Mouse (Mus musculus) embryonic facial prominence, embryonic 12.5 days (tissue): ENCODE measurements around the gene 1700113H08Rik. TPM values are rescaled to one million over a fixed set of nuclear protein-coding genes. Genes with fewer than 3 reads are reported as not detected.

ENCODE experiments used
- ATAC-seq: fragments of 200-750 bp; cut with Nextera tagmentation; 2 replicates; pipeline ENCODE4 v1.8.0; 2017; ENCODE audit not compliant: insufficient number of reproducible peaks, insufficient read depth, low FRiP score, low TSS enrichment
- H3K27ac ChIP-seq: fragments of 300-500 bp; sonication (generic); 2 replicates; pipeline ENCODE4 v1.5.1; 2016; ENCODE audit warnings: mild to moderate bottlenecking
- H3K27me3 ChIP-seq: fragments of 300-500 bp; sonication (generic); 2 replicates; pipeline ENCODE4 v1.6.1; 2016; ENCODE audit warnings: mild to moderate bottlenecking, moderate library complexity
- H3K36me3 ChIP-seq: fragments of 300-500 bp; sonication (generic); 2 replicates; pipeline ENCODE4 v1.6.1; 2016; ENCODE audit warnings: mild to moderate bottlenecking
- H3K4me1 ChIP-seq: fragments of 300-500 bp; sonication (generic); 2 replicates; pipeline ENCODE4 v1.6.1; 2016
- H3K4me2 ChIP-seq: fragments of 300-500 bp; sonication (generic); replicated peaks from 2 replicates; pipeline ENCODE4 v1.6.1; 2016; ENCODE audit warnings: mild to moderate bottlenecking, moderate library complexity
- H3K4me3 ChIP-seq: fragments of 300-500 bp; sonication (generic); 2 replicates; pipeline ENCODE4 v1.5.1; 2016; ENCODE audit warnings: mild to moderate bottlenecking
- H3K9ac ChIP-seq: fragments of 300-500 bp; sonication (generic); 2 replicates; pipeline ENCODE4 v1.6.1; 2016; ENCODE audit warnings: mild to moderate bottlenecking, moderate library complexity
- H3K9me3 ChIP-seq: fragments of 300-500 bp; sonication (generic); 2 replicates; pipeline ENCODE4 v1.6.1; 2016; ENCODE audit warnings: mild to moderate bottlenecking, moderate library complexity
- WGBS: fragments of 180-500 bp; shearing (Covaris S2); methylation state at CpG from one replicate; pipeline ENCODE4 v1.1.7; 2016; 5-methylcytosine and 5-hydroxymethylcytosine counted together
- polyA plus RNA-seq: library from polyadenylated mRNA; unstranded; fragments of >200 nt; fragmentation: Nextera tagmentation; extraction: Ambion mirVana; gene quantifications from 2 replicates; pipeline ENCODE4 v1.2.1, GENCODE M21; 2016

Gene 1700113H08Rik
- polyA plus RNA-seq, 1 experiment from 2014 or later = not detected

DNA sequence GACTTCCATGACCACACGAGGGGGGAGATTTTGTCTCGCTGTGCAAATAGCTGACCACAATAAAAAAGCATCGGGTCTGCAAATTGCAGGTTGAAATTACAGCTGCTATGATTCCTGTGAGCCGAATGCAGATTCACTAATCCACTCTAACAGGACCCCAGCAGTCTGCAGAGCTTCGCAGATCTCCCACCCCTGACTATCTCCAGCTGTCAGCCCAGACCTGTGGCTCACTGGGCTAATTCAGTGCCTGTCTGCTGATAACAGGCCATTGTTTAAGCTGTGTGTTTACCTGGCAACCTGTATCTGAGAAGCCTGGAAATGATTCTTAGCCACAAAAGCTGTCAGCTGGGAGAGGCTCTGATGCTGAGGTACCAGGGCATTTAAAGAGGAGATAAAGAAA is 20.8 kb upstream of the 1700113H08Rik start:
- Histone ChIP-seq H3K4me3 (no peak overlapping the region), H3K9me3 (no peaks in the 10 kb centered on the region), H3K36me3 (no peaks in the 10 kb centered on the region), H3K27me3 (no peaks in the 10 kb centered on the region), H3K4me2 (no peak overlapping the region), H3K27ac (no peak overlapping the region), H3K4me1 (no peaks in the 10 kb centered on the region), H3K9ac (no peak overlapping the region)
- ATAC-seq = no peak
- WGBS = 35% methylated on average over 5 of the region's 5 CpGs

DNA sequence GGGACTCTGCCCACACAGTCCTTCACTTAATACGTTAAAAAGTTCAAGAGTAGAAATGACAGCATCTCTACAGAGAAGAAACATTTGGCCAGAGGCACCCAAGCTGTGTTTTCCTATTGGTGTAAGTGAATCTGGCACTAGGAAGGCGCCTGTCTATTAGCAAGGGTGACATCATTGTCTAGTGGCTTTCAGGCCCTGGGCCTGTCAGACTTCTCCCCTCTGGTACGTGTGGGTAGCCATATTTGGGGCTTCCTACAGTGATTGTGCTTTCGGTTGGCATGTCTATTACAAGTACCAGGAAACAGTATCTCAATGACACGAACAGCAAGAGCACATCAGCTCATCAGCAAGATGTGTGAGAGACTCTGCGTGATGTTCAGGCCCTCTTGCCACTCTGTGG is 18.5 kb upstream of the 1700113H08Rik start:
- no peak for ATAC-seq
- WGBS = 83% methylated on average over 6 of the region's 6 CpGs
- H3K4me3 ChIP-seq = no peak overlapping the region
- H3K36me3 ChIP-seq = no peaks in the 10 kb centered on the region
- H3K9ac ChIP-seq = no peak overlapping the region
- H3K4me1 ChIP-seq = no peaks in the 10 kb centered on the region
- H3K27me3 ChIP-seq = no peaks in the 10 kb centered on the region
- H3K4me2 ChIP-seq = no peak overlapping the region
- no peak overlapping the region for H3K27ac ChIP-seq
- no peaks in the 10 kb centered on the region for H3K9me3 ChIP-seq

DNA sequence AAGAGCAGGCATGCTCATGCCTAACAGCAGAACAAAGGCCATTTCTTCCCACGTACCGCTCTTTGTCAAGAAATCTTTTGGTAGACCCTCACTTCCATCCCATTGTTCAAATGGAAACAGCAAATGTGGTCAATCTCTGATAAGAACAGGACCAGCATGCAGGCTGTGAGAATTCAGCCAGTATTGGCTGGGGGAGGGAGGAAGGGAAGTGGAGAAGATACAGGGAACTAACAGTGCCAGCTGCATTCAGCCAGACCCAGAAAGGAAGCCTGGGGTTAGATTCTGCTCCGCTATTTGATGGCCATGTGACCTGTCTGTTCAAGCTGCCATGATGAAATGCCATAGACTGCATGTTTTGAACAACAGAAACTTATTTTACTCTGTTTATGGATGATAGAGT is 18.0 kb upstream of the 1700113H08Rik start:
- no peaks in the 10 kb centered on the region for H3K27me3 ChIP-seq
- H3K4me3 ChIP-seq = no peak overlapping the region
- no peak overlapping the region for H3K27ac ChIP-seq
- H3K9me3 ChIP-seq = no peaks in the 10 kb centered on the region
- H3K4me1 ChIP-seq = no peaks in the 10 kb centered on the region
- ATAC-seq = no peak
- 84% methylated on average over 3 of the region's 3 CpGs for WGBS
- no peak overlapping the region for H3K9ac ChIP-seq
- H3K36me3 ChIP-seq = no peaks in the 10 kb centered on the region
- no peak overlapping the region for H3K4me2 ChIP-seq

DNA sequence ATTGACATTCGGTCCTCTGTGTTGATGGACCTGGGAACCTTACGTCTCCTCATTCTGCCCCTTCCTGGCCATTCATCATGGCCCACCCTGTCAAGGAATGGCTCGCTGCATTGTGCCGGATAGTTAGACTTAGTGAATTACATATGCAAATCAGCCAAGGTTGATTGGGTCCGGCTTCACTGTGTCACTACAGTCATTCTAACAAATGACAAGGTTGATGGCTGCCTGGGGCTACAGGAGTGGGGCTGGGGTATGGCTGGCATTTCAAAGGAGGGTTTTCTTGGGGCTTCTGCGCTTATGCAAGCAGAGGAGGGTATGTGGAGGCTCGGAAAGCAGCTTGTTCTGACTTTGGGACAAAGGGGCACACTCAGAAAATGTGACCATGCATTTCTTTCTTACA is 16.6 kb upstream of the 1700113H08Rik start:
- WGBS = 84% methylated on average over 7 of the region's 7 CpGs
- no peaks in the 10 kb centered on the region for H3K27me3 ChIP-seq
- no peak overlapping the region for H3K4me3 ChIP-seq
- H3K27ac ChIP-seq = no peak overlapping the region
- no peaks in the 10 kb centered on the region for H3K9me3 ChIP-seq
- no peak for ATAC-seq
- no peak overlapping the region for H3K4me2 ChIP-seq
- H3K36me3 ChIP-seq = no peaks in the 10 kb centered on the region
- no peak overlapping the region for H3K9ac ChIP-seq
- no peaks in the 10 kb centered on the region for H3K4me1 ChIP-seq

DNA sequence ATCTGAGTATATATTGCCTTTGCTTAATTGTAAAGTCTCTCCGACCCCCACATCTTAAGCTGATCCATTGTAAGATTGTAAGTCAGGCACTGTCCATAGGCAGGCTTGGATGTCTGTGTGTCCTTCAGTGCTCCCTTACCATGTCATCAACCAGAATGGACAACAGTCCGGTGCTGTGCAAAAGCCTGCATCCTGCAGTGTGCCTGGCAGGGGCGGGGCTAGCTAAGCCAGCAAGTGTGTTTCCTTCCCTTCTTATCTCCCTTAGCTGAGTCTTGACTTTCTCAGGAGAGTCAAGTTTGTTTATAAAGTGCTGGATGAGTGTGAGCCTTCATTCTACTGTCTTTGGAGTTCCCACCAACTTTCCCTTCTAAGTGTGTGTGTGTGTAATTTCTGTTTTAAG is 12.6 kb upstream of the 1700113H08Rik start:
- WGBS = 79% methylated on average over 3 of the region's 3 CpGs
- no peak overlapping the region for H3K4me2 ChIP-seq
- H3K9ac ChIP-seq = no peak overlapping the region
- H3K27ac ChIP-seq = no peak overlapping the region
- no peak for ATAC-seq
- H3K4me1 ChIP-seq = no peaks in the 10 kb centered on the region
- H3K4me3 ChIP-seq = no peak overlapping the region
- no peaks in the 10 kb centered on the region for H3K9me3 ChIP-seq
- H3K36me3 ChIP-seq = no peaks in the 10 kb centered on the region
- no peaks in the 10 kb centered on the region for H3K27me3 ChIP-seq

DNA sequence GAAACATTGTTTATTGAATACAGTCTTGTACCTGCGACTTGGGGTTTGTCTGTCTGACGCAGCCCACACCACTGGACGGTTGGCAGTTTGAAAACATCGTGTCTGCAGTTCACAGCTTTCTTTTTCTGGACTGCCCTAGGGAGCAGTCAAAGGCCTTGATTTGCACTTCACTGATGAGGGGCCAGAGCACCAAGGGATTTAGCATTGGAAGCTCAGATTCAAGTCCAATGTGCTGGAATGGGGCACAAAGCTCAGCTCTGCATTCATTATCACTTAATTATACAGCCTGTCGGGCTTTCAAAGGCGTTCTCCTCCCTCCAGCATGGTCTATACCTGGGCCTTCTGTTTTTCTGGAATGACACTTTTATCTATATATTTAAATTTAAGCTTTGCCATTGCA is 11.4 kb upstream of the 1700113H08Rik start:
- no peaks in the 10 kb centered on the region for H3K27me3 ChIP-seq
- H3K9me3 ChIP-seq = no peaks in the 10 kb centered on the region
- ATAC-seq = no peak
- H3K4me1 ChIP-seq = no peaks in the 10 kb centered on the region
- 43% methylated on average over 6 of the region's 6 CpGs for WGBS
- no peak overlapping the region for H3K27ac ChIP-seq
- no peaks in the 10 kb centered on the region for H3K36me3 ChIP-seq
- H3K4me3 ChIP-seq = no peak overlapping the region
- no peak overlapping the region for H3K9ac ChIP-seq
- H3K4me2 ChIP-seq = no peak overlapping the region

DNA sequence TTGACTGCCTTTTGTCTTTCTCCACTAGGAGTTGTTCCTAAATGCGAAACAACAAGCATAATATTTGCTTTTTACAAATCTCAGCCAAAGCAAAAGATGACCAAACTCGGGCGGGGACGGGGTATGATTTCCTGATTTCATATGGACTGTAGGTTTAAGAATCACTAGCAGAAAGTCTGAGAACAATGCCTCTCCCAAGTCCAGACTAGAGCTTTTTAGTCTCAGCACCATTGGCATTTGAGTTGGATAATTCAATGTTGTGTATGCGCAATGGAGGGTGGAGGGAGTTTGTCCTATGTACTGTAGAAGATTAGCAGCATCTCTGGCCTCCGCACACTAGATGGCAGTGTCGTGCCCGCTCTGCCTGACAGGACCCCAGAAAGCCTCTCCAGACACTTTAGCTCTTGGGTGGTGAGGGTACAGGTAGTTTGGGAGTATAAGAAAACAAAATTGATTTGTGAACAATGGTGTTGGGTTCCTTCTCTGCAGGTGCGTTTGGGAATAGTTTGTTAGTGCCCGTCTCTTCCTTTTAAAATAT is 10.8 kb upstream of the 1700113H08Rik start:
- WGBS = 86% methylated on average over 10 of the region's 10 CpGs
- H3K4me2 ChIP-seq = no peak overlapping the region
- no peaks in the 10 kb centered on the region for H3K27me3 ChIP-seq
- no peaks in the 10 kb centered on the region for H3K4me1 ChIP-seq
- H3K9ac ChIP-seq = no peak overlapping the region
- no peak overlapping the region for H3K4me3 ChIP-seq
- no peak for ATAC-seq
- no peaks in the 10 kb centered on the region for H3K36me3 ChIP-seq
- H3K27ac ChIP-seq = no peak overlapping the region
- no peaks in the 10 kb centered on the region for H3K9me3 ChIP-seq

DNA sequence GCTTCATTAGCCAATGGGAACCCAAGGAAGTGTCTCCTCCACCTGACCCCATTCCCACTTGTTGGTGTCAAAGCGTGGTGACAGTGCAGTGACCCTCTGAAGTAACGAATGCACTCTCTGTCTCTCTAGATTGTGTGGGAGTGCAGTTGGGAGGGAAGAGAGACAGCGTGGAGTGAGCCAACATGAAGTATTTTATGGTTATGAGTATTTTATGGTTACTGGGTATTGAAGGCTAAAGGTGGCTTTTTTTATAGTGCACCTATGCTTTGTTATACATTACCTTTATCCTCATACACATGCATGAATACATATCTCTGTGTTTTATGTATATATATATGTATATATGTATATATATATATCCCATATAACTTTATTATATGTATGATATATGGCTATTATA is 8.7 kb upstream of the 1700113H08Rik start:
- no peaks in the 10 kb centered on the region for H3K36me3 ChIP-seq

DNA sequence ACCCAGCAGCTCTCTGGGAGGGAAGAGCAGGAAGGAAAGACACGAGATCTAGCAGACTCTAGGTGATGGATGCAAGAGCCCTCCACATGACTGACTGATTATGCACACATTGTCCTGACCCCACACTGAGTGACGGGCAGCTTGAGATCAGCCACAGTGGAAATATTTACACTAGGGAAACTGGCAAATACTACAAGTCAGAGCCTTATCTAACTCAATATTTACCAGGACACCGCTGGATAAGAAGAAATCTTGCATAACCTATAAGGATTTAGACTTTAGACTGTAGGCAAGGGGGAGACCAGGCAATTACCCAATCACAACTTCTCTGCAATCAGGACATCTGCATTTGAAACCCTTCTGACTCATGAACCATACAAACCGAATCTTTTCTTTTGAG is 6.1 kb upstream of the 1700113H08Rik start:
- Histone ChIP-seq H3K27me3 (no peaks in the 10 kb centered on the region), H3K9ac (no peak overlapping the region), H3K9me3 (no peaks in the 10 kb centered on the region), H3K36me3 (no peaks in the 10 kb centered on the region), H3K4me1 (no peaks in the 10 kb centered on the region), H3K4me3 (no peak overlapping the region), H3K4me2 (no peak overlapping the region), H3K27ac (no peak overlapping the region)
- 72% methylated on average over 4 of the region's 4 CpGs for WGBS
- no peak for ATAC-seq

More for the DNA sequence above, 8.7 kb upstream of the 1700113H08Rik start:
- WGBS = 78% methylated on average over 3 of the region's 3 CpGs
- no peaks in the 10 kb centered on the region for H3K27me3 ChIP-seq
- no peaks in the 10 kb centered on the region for H3K9me3 ChIP-seq
- H3K4me3 ChIP-seq = no peak overlapping the region
- H3K9ac ChIP-seq = no peak overlapping the region
- H3K4me1 ChIP-seq = no peaks in the 10 kb centered on the region
- no peak overlapping the region for H3K4me2 ChIP-seq
- no peak for ATAC-seq
- no peak overlapping the region for H3K27ac ChIP-seq

DNA sequence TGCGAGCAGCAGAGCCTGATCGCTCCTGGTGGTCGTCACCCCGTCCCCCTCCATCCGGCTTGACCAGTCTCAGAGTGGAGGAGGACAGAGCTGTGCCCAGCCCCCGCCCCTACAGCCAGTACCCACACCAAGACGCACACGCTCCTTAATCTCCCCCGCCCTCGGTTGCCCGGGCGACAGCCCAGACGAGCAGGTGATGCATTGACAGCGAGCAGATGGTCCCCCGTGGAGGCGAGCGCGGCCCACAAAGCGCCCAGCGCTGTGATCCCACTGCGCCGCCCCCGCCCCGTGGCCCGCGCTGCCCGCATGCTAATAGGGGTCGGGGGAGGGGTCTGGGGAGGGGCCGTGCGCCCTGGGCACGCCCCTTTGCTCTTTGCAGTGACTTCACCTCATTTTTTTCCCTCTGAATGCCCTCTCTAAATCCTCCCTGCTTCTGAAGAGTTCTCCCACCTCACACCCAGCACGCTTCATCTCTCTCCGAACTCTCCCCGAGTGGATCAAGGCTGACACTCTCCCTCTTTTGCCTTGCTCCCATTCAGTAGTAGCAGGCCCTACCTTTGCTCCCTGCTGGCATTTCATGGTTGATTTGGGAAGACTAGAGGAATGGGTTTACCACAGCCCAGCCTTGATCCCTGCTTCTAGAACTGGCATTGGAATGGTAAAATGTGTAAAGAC is 543 bp downstream of the 1700113H08Rik start:
- Histone ChIP-seq H3K9me3 (no peaks in the 10 kb centered on the region), H3K4me2 (peak overlapping the region; percentile 95), H3K4me1 (peaks cover 11% of the 10 kb centered on the region; the same call in 1 of the 2 replicates), H3K36me3 (no peaks in the 10 kb centered on the region), H3K27ac (no peak overlapping the region), H3K9ac (peak overlapping the region; percentile 60), H3K27me3 (no peaks in the 10 kb centered on the region), H3K4me3 (peak overlapping the region; percentile 54)
- ATAC-seq = peak; percentile 92
- under 1% methylated on average over 34 of the region's 34 CpGs for WGBS

DNA sequence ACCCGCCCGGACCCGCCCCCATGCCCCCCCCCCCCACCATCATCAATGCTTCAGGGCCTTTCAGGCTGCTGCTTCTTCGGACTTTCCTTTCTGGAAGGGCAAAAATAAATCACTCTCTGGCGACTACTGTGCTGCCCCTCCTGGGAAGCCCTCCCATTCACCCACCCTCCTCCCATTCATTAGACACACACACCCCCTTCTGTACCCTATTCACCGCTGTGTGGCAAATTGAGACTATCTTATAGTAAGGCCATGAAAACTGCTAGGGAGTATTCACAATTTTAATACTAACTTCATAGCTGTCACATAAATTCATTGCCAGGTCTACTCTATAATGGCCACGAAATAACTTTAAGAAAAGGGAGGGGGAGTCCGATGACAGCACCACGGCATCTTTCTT is 1.1 kb downstream of the 1700113H08Rik start:
- Histone ChIP-seq H3K4me1 (peaks cover 11% of the 10 kb centered on the region; the same call in 1 of the 2 replicates), H3K9ac (no peak overlapping the region), H3K4me2 (peak overlapping the region; percentile 95), H3K9me3 (no peaks in the 10 kb centered on the region), H3K36me3 (no peaks in the 10 kb centered on the region), H3K27me3 (no peaks in the 10 kb centered on the region), H3K4me3 (no peak overlapping the region), H3K27ac (no peak overlapping the region)
- 0 out of 2 replicates have a peak, but pooled peaks have one; percentile 29 for ATAC-seq
- WGBS = 21% methylated on average over 9 of the region's 9 CpGs

DNA sequence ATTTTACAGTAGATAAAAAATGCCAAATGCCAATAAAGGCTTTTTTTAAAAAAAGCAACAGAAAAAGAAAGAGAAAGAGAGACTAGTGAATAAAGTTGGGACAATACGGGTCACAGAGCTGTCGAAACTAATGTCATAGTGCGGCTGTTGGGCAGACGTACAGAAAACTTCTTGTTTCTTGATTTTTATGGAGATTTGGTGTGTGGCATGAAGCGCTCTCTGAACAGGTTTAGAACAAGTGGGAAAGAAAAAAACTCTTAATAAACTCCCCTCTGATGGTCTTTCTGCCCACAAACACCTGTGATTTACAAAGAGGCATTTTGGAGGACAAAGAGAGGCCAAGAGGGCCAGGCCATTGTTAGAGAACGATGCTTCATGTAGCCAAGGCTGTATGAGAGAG is 1.6 kb downstream of the 1700113H08Rik start:
- Histone ChIP-seq H3K4me3 (no peak overlapping the region), H3K4me2 (no peak overlapping the region), H3K27ac (no peak overlapping the region), H3K4me1 (peaks cover 11% of the 10 kb centered on the region; the same call in 1 of the 2 replicates), H3K9me3 (no peaks in the 10 kb centered on the region), H3K9ac (no peak overlapping the region), H3K36me3 (no peaks in the 10 kb centered on the region), H3K27me3 (no peaks in the 10 kb centered on the region)
- WGBS = 74% methylated on average over 6 of the region's 6 CpGs
- ATAC-seq = no peak
